Mouse (Mus musculus) embryonic facial prominence, embryonic 14.5 days (tissue): ENCODE data around the gene Shc2. TPM values are rescaled to one million over a fixed set of nuclear protein-coding genes. Genes with fewer than 3 reads are reported as not detected.

Source experiments
- ATAC-seq: fragments of 200-750 bp; cut with Nextera tagmentation; 2 replicates; pipeline ENCODE4 v1.8.0; 2017; ENCODE audit warnings: low read depth, moderate number of reproducible peaks, moderate TSS enrichment
- DNase-seq: peaks from one replicate; pipeline ENCODE4 v3.0.0-alpha.2; 2015; ENCODE audit warnings: low spot score
- H3K27ac ChIP-seq: fragments of 300-500 bp; sonication (generic); replicated peaks from 2 replicates; pipeline ENCODE4 v1.5.1; 2014; ENCODE audit warnings: low read depth, mild to moderate bottlenecking, low read length, moderate library complexity
- H3K27me3 ChIP-seq: fragments of 300-500 bp; sonication (generic); replicated peaks from 2 replicates; pipeline ENCODE4 v1.6.1; 2014; ENCODE audit warnings: low read length; ENCODE audit not compliant: control insufficient read depth, insufficient read depth
- H3K36me3 ChIP-seq: fragments of 300-500 bp; sonication (generic); 2 replicates; pipeline ENCODE4 v1.6.1; 2014; ENCODE audit warnings: low read length, mixed read lengths; ENCODE audit not compliant: control insufficient read depth, insufficient read depth
- H3K4me1 ChIP-seq: fragments of 300-500 bp; sonication (generic); 2 replicates; pipeline ENCODE4 v1.6.1; 2014; ENCODE audit warnings: antibody characterized with exemption, low read length; ENCODE audit not compliant: control insufficient read depth, insufficient read depth
- H3K4me2 ChIP-seq: fragments of 300-500 bp; sonication (generic); 2 replicates; pipeline ENCODE4 v1.6.1; 2014; ENCODE audit warnings: low read depth, mild to moderate bottlenecking, low read length, moderate library complexity, mixed read lengths
- H3K4me3 ChIP-seq: fragments of 300-500 bp; sonication (generic); 2 replicates; pipeline ENCODE4 v1.5.1; 2014; ENCODE audit warnings: low read depth, mild to moderate bottlenecking, low read length
- H3K9ac ChIP-seq: fragments of 300-500 bp; sonication (generic); 2 replicates; pipeline ENCODE4 v1.6.1; 2014; ENCODE audit warnings: low read depth, mild to moderate bottlenecking, low read length, moderate library complexity, mixed read lengths
- H3K9me3 ChIP-seq: fragments of 300-500 bp; sonication (generic); 2 replicates; pipeline ENCODE4 v1.6.1; 2016; ENCODE audit warnings: low read length; ENCODE audit not compliant: control insufficient read depth
- WGBS: fragments of 180-500 bp; shearing (Covaris S2); extraction: QIAGEN DNeasy Blood & Tissue Kit; methylation state at CpG from one replicate; pipeline ENCODE4 v1.1.7; 2014; 5-methylcytosine and 5-hydroxymethylcytosine counted together
- polyA plus RNA-seq: library from polyadenylated mRNA; unstranded; fragments of >200 nt; fragmentation: Nextera tagmentation; extraction: Ambion mirVana; gene quantifications from 2 replicates; pipeline ENCODE4 v1.2.1, GENCODE M21; 2014

Gene Shc2
- polyA plus RNA-seq, 1 experiment from 2014 or later: 11.4 TPM

DNA sequence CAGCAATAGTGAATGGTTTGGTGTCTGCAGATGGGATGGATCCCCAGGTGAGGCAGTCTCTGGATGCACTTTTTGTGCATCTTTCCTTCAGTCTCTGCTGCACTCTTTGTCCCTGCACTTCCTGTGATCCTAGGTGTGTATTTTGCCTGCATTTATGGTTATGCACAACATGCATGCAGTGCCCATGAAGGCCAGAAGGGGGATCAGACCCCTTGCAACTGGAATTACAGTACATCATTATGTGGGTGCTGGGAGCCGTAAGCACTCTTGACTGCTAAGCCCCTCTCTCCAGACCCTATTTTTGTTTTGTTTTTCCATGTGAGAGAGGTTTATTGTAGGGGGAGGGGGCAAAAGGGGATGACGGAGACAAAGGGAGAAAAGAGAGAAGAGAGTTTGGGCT lies 22.6 kb upstream of the Shc2 start:
- Histone ChIP-seq H3K27ac (no peak overlapping the region), H3K27me3 (no peaks in the 10 kb centered on the region), H3K9ac (no peak overlapping the region), H3K4me2 (no peak overlapping the region), H3K9me3 (no peaks in the 10 kb centered on the region), H3K4me3 (no peak overlapping the region), H3K36me3 (no peaks in the 10 kb centered on the region), H3K4me1 (no peaks in the 10 kb centered on the region)
- WGBS: 69% methylated on average over 2 of the region's 2 CpGs
- ATAC-seq (no peak), DNase-seq (no peak)

DNA sequence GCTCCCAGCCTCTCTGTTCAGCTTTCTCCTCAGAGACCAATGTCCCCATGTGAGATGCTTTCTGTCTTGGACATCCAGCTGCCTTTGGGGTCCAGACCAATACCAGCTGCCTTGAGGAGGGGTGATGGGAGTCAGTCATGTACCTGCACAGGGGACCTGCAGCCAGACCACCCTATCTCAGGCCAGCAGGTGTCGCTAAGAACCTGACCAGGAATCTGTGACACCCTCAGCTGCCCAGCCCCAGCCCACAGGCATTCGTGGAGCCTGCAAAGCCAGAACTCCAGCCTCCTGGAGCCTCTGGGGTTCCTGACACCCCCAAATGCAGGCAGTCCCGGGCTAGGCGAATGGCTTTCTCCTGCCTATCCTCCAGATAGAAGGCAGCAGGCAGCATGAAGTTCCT lies 21.1 kb upstream of the Shc2 start:
- Histone ChIP-seq H3K4me1 (no peaks in the 10 kb centered on the region), H3K9me3 (no peaks in the 10 kb centered on the region), H3K9ac (no peak overlapping the region), H3K27me3 (no peaks in the 10 kb centered on the region), H3K27ac (no peak overlapping the region), H3K4me2 (no peak overlapping the region), H3K4me3 (no peak overlapping the region), H3K36me3 (no peaks in the 10 kb centered on the region)
- DNase-seq: no peak
- 14% methylated on average over 4 of the region's 4 CpGs for WGBS
- no peak for ATAC-seq

DNA sequence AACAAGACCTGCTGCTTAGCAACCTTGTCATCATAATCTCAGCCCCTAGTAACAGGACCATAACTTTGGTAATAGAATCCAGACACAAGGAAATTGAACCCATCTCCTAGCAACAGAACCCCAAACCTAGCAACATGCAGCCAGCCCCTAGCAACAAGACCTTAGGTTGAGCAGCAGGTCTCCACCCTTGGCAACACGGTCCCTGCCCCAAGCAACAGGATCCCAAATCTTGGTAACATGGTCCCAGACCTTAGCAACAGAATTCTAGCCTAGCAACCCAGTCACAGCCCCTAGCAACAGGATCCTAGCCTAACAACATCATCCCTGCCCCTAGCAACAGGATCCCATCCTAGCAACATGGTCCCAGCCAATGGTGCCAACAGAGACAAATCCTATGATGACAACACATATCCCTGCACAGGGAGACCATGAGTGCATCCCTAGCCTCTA lies 17.3 kb upstream of the Shc2 start:
- no peaks in the 10 kb centered on the region for H3K9me3 ChIP-seq
- H3K4me1 ChIP-seq: no peaks in the 10 kb centered on the region
- no peaks in the 10 kb centered on the region for H3K27me3 ChIP-seq
- DNase-seq (peak; percentile 39), ATAC-seq (peak; percentile 85)
- WGBS: 14% methylated on average over 1 of the region's 1 CpGs
- no peak overlapping the region for H3K4me2 ChIP-seq
- no peak overlapping the region for H3K27ac ChIP-seq
- no peaks in the 10 kb centered on the region for H3K36me3 ChIP-seq
- H3K4me3 ChIP-seq: no peak overlapping the region
- no peak overlapping the region for H3K9ac ChIP-seq

DNA sequence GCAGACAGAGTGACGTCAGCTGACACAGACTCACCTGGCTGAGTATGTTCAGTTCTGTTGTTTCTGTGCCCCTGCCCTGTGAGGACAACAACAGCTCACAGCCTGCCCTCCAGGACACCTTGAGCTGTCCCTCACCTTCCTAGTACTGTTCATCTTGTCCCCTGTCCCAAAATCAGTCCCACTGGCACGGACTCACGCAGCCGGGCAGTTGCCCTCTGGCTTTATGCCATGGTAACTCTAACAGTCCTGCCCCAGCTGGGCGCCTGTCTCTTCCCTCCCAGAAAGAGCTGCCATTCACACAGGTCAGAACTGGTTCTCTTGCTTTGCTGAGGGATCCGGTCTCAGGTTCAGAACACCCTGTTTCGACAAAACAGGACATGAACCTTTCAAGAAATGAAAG lies 15.1 kb upstream of the Shc2 start:
- ATAC-seq: no peak
- Histone ChIP-seq H3K27ac (no peak overlapping the region), H3K4me2 (no peak overlapping the region), H3K9ac (no peak overlapping the region), H3K9me3 (no peaks in the 10 kb centered on the region), H3K4me1 (no peaks in the 10 kb centered on the region), H3K36me3 (no peaks in the 10 kb centered on the region), H3K27me3 (no peaks in the 10 kb centered on the region), H3K4me3 (no peak overlapping the region)
- 77% methylated on average over 7 of the region's 7 CpGs for WGBS
- no peak for DNase-seq

DNA sequence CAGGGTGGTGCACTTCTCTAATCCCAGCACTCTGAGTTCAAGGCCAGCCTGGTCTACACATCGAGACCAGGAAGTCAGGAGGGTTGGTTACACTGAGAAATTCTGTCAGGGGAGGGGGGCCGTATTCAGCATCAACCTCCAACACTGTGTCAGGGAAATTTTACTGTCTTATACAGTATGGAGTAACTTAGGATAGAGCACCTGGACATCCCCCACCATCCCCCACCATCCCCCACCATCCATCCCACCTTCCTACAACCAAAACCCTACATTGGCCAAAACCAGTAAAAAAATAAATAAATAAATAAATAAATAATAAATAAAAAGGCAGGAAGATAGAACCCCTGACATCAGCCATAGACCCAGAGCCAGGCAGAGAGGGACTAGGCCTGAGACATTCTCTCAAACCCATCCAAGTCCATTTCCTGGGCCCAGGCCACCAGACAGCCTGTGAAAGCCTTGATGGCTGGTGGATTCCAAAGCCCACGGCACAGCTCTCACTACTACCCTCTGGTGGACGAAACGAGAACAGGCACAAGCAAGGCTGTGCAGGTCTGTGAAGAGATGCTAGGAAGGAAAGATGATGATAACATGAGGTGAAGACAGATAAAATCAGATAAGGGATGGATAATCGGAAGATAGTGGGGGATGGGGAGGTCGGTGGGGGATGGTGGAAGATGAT lies 11.5 kb upstream of the Shc2 start:
- Histone ChIP-seq H3K27ac (no peak overlapping the region), H3K4me3 (no peak overlapping the region), H3K4me1 (no peaks in the 10 kb centered on the region), H3K9ac (no peak overlapping the region), H3K9me3 (no peaks in the 10 kb centered on the region), H3K36me3 (no peaks in the 10 kb centered on the region), H3K27me3 (no peaks in the 10 kb centered on the region), H3K4me2 (no peak overlapping the region)
- peak; percentile 65 for DNase-seq
- ATAC-seq: peak; percentile 67; the same call in 1 of the 2 replicates
- WGBS: 29% methylated on average over 7 of the region's 7 CpGs

DNA sequence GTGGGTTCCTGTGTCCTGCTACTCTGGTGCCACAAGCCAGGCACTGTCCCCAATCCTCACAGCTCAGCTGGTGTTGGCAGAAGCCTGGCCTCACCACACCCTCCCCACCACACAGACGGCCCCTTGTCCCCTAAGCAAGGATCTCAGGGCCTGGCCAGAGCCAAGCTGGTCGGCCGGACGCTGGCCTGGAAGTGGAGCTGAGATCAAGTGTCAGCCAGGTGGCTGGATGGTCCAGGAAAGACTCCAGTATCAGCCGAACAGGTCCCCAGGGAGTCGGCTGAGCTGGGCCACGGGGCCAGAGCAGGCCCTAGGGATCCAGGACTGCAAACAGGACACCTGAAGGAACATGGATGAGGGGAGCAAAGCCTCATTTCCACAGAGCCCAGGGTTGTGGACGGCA lies 8.0 kb upstream of the Shc2 start, which contains the start of gene Odf3l2:
TSS of gene Odf3l2 (minus strand) at position 28 of the 400 bp plus-strand sequence.
- no peaks in the 10 kb centered on the region for H3K4me1 ChIP-seq
- 53% methylated on average over 8 of the region's 8 CpGs for WGBS
- H3K9me3 ChIP-seq: no peaks in the 10 kb centered on the region
- ATAC-seq (no peak), DNase-seq (no peak)
- H3K36me3 ChIP-seq: no peaks in the 10 kb centered on the region
- no peak within 1 kb of the TSS for H3K4me3 ChIP-seq
- no peaks in the 10 kb centered on the region for H3K27me3 ChIP-seq
- no peak within 1 kb of the TSS for H3K4me2 ChIP-seq
- no peak within 1 kb of the TSS for H3K9ac ChIP-seq
- no peak within 1 kb of the TSS for H3K27ac ChIP-seq

DNA sequence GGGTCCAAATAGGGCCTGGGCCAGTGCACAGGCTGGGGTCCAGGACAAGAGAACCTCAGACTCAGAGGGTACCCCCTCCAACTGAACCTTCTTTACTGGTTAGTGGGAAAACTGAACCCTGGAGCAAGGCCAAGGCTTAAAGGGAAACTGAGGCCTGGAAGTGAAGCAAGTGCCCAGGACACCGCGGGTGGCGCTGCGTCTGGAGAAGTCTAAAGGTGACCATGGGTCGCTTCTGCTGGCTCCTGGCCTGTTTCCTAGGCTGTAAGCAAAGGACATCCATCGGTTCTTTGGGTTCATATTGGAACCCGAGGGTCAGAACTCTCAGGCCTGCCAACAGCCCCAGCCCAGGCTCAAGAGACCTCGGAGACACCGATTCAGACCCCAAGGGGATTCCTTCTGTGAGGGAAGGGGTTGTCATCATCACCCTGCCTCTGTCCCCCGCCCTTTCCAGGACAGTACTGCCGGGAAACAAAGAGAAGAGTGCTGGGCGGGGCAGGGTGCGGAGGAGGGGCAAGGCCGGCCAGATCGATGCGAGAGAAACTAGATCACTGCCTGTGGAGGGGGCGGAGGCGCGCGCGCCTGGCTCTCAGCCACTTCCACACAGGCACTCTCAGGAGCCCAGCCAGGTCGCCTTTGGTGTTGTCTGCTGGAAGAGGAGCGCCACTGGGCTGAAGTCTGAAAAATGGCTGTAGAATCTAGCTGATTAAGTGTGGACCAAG lies 927 bp upstream of the Shc2 start:
- ATAC-seq (peak; percentile 70; the same call in 1 of the 2 replicates), DNase-seq (peak; percentile 76)
- peaks cover 16% of the 10 kb centered on the region; the same call in 1 of the 2 replicates for H3K4me1 ChIP-seq
- no peaks in the 10 kb centered on the region for H3K9me3 ChIP-seq
- H3K27ac ChIP-seq: peak overlapping the region; percentile 80
- WGBS: 7% methylated on average over 21 of the region's 23 CpGs
- peak overlapping the region; percentile 84 for H3K9ac ChIP-seq
- peak overlapping the region; percentile 73 for H3K4me3 ChIP-seq
- H3K4me2 ChIP-seq: peak overlapping the region; percentile 91
- no peaks in the 10 kb centered on the region for H3K27me3 ChIP-seq
- no peaks in the 10 kb centered on the region for H3K36me3 ChIP-seq

DNA sequence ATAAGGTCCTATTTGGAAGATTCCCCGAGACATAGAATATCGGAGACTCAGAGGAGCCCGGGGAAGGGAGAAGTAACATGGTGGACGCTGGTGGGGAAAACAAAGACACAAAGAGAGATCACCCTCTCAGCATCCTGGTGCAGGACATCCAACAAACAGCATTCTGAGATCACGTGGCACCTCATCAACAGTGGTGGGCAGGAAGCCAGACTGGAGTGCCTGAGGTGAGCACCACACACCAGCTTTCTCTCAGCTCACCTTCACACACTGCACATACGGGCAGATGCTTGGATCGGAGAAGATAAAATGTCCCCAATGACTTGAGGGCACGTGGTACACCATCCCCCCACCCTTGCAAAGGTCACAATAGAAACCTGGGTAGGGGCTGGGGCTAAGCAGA lies 1.4 kb downstream of the Shc2 start:
- Histone ChIP-seq H3K27ac (no peak overlapping the region), H3K4me2 (peak overlapping the region; percentile 91), H3K4me1 (peaks cover 16% of the 10 kb centered on the region; the same call in 1 of the 2 replicates), H3K9me3 (no peaks in the 10 kb centered on the region), H3K9ac (0 out of 2 replicates have a peak overlapping the region, but pooled peaks have one; percentile 84), H3K27me3 (no peaks in the 10 kb centered on the region), H3K36me3 (no peaks in the 10 kb centered on the region), H3K4me3 (0 out of 2 replicates have a peak overlapping the region, but pooled peaks have one; percentile 73)
- ATAC-seq (no peak), DNase-seq (no peak)
- WGBS: 81% methylated on average over 8 of the region's 8 CpGs
